Mouse (Mus musculus) Patski (cell line): ENCODE measurements at regions not wholly inside any gene's neighbourhood (a gene's known extent, or its start where the extent isn't known, plus 50 kb on each side); places are given as distances from the start of the nearest gene placed in this dataset.
A peak's percentile ranks its signal among the peaks of the same experiment; 100 is the strongest.

ENCODE experiments used
- ATAC-seq: fragments of 100-300 bp; one replicate; pipeline ENCODE4 v1.8.0; 2021
- CTCF ChIA-PET: fragments of 350-600 bp; sonication (Branson Sonifier 250); formaldehyde crosslinking; loops from one replicate; lab custom pipeline; 2022; ENCODE audit warnings: inconsistent platforms; lab: Charles Lee
- POLR2A ChIA-PET: fragments of 350-600 bp; sonication (Branson Sonifier 250); formaldehyde crosslinking; loops from one replicate; lab custom pipeline; 2022; ENCODE audit warnings: antibody characterized with exemption, inconsistent platforms; lab: Charles Lee
- DNase-seq: peaks from one replicate; pipeline ENCODE4 v3.0.0-alpha.2; 2011; ENCODE audit warnings: low read depth, low spot score
- H3K27me3 ChIP-seq: fragments of 371-371 bp; one replicate; pipeline ENCODE4 v1.5.1; 2021
- CTCF ChIP-seq: fragments of 100-300 bp; IDR thresholded peaks from one replicate; pipeline ENCODE4 v1.5.1; 2021
- in situ Hi-C: fragments of 300-500 bp; cut with MboI; formaldehyde crosslinking; loops from 3 replicates; pipeline ENCODE4 v1.11.1; 2018; ENCODE audit warnings: low pct_unique_long_range_greater_than_20kb, mixed read lengths

- no peak for TF ChIP-seq CTCF
- POLR2A ChIA-PET, result no interaction called here
- no peaks in the 10 kb centered on the region for H3K27me3 ChIP-seq
- in situ Hi-C loops, result no loop called here
- CTCF ChIA-PET, result interaction anchor here (1.4 kb wide), 1 partner anchor 13 kb away, joined by 4 read pairs; no protein-coding TSS in a partner anchor
- ATAC-seq (no peak), DNase-seq (no peak)
Observed at GRCm38 (mm10) chr3:125155319-125155718, 248.6 kb upstream of the Ndst4 start.

- CTCF ChIA-PET, result no interaction called here
- TF ChIP-seq CTCF, result no peak
- POLR2A ChIA-PET, result no interaction called here
- ATAC-seq (no peak), DNase-seq (no peak)
- in situ Hi-C loops, result no loop called here
- no peaks in the 10 kb centered on the region for H3K27me3 ChIP-seq
Observed at GRCm38 (mm10) chr3:125159763-125160162, 244.1 kb upstream of the Ndst4 start.

GRCm38 (mm10) chr3:125190571-125190970, 213.3 kb upstream of the Ndst4 start:
- ChIA-PET POLR2A (no interaction called here), CTCF (no interaction called here)
- in situ Hi-C loops, result no loop called here
- DNase-seq (no peak), ATAC-seq (no peak)
- H3K27me3 ChIP-seq, result no peaks in the 10 kb centered on the region
- no peak for TF ChIP-seq CTCF

DNA sequence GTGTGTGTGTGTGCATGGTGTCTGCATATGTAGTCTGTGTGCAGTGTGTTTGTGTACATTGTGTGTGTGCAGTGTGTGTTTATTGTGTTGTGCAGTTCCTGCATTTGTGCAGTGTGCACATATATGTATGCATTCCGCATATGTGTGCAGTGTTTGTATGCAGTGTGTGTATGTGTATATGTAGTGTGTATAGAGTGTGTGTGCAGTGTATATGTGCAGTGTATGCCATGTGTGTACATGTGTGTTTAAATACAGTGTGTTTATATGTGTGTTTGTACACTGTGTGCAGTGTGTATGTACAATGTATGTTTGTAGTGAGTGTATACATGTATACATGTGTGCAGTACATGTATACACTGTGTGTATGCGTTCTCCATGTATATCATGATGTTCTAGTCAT, 183.0 kb upstream of the Ndst4 start:
- in situ Hi-C loops, result no loop called here
- no peak for DNase-seq
- TF ChIP-seq CTCF, result no peak
- no peak for ATAC-seq
- POLR2A ChIA-PET, result no interaction called here
- no peaks in the 10 kb centered on the region for H3K27me3 ChIP-seq
- CTCF ChIA-PET, result no interaction called here

DNA sequence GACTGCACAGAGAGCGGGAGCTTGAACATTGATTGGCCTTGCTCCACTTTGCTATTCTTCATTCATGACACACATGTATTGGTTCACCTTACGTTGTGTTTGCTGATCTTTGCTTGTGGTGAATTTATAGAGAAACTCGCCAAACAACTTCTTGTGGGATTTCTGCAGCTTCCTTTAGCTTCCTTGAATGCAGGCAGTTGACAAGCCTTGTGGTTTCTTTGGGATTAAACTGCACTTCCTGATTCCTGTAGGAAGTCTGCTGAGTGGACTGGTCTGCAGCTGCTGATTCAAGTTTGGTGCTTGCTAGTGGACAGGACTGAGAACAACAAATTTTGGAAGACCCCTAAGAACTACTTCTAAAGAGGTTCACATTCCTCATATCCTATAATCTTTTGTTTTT, 152.8 kb upstream of the Ndst4 start:
- ATAC-seq (no peak), DNase-seq (no peak)
- POLR2A ChIA-PET, result no interaction called here
- no peak for TF ChIP-seq CTCF
- CTCF ChIA-PET, result no interaction called here
- no peaks in the 10 kb centered on the region for H3K27me3 ChIP-seq
- in situ Hi-C loops, result no loop called here

DNA sequence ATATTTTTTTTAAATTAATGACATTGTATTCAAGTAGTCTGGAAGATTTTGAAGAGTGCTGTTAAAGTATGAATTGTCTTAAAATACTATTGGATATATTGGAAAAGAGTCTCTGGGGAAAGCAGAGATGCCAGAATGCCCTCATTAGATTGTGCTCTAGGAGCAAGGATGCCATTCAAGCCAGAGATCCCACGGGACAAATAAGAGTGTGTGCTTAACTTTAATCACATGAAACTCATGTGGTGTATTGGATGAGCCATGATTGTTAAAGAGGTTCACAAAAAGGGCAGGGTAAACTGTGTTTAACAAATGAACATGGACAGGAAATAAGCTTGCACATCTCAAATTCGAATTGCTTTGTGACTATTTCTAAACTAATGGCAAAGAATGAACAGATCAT, 143.0 kb upstream of the Ndst4 start:
- in situ Hi-C loops, result no loop called here
- ChIA-PET POLR2A (no interaction called here), CTCF (no interaction called here)

DNA sequence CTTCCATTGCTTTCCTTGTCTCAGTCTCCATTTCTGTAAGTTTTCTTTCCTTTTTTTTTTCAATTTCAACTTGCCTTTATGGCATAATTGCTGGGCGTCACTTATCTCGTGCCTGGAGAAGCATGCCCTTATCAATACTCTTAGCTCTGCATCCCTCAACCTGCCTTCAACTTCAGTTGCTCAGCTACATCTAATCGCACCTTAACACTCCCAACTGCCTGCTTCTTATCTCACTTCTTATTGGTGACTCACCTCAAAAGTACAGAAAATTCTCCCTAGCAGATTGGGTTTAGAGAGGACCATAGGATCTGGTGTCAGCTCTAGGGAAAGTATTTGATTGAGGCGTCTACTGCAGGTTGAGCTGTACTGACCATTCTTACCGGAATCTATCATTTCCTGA, 133.2 kb upstream of the Ndst4 start:
- ChIA-PET POLR2A (no interaction called here), CTCF (no interaction called here)
- no peak for ATAC-seq
- no peak for DNase-seq
- no peaks in the 10 kb centered on the region for H3K27me3 ChIP-seq
- in situ Hi-C loops, result no loop called here
- no peak for TF ChIP-seq CTCF

More for the DNA sequence above, 143.0 kb upstream of the Ndst4 start:
- TF ChIP-seq CTCF, result no peak
- no peak for DNase-seq
- ATAC-seq, result no peak
- H3K27me3 ChIP-seq, result no peaks in the 10 kb centered on the region

- peak; percentile 17 for TF ChIP-seq CTCF
- CTCF ChIA-PET, result interaction anchor here (1.3 kb wide), 1 partner anchor 13 kb away, joined by 3 read pairs; no protein-coding TSS in a partner anchor
- POLR2A ChIA-PET, result no interaction called here
- in situ Hi-C loops, result no loop called here
- ATAC-seq (no peak), DNase-seq (no peak)
- no peaks in the 10 kb centered on the region for H3K27me3 ChIP-seq
Observed at GRCm38 (mm10) chr3:125271215-125271614, 132.7 kb upstream of the Ndst4 start.

DNA sequence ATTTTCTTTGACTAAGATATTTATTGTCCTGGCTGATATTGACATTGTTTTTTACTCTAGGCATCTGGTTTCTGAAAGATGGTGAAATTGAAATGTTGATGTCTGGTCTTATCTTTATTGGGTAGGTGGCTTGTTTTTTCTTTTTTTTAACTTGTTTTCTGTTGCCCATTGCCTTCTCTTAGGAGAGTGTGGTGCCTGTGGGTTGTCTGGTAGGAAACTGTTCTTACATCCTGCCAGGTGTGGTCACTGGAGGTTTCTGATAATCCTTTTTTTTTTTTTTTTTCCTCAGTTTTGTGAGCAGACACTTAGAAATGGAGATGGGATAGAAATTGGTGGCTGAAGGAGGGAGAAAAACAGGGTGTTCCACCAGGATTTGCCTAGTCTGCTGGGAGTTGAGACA, 125.3 kb upstream of the Ndst4 start:
- no peak for TF ChIP-seq CTCF
- ATAC-seq (no peak), DNase-seq (no peak)
- CTCF ChIA-PET, result no interaction called here
- in situ Hi-C loops, result no loop called here
- POLR2A ChIA-PET, result no interaction called here
- no peaks in the 10 kb centered on the region for H3K27me3 ChIP-seq

- ChIA-PET POLR2A (interaction anchor here (0.6 kb wide), 1 partner anchor 18 kb away, joined by 3 read pairs; no protein-coding TSS in a partner anchor), CTCF (interaction anchor here (1.0 kb wide), 1 partner anchor 8 kb away, joined by 3 read pairs; no protein-coding TSS in a partner anchor)
- H3K27me3 ChIP-seq, result no peaks in the 10 kb centered on the region
- in situ Hi-C loops, result no loop called here
- DNase-seq, result no peak
- no peak for TF ChIP-seq CTCF
- no peak for ATAC-seq
Observed at GRCm38 (mm10) chr3:125279007-125279406, 124.9 kb upstream of the Ndst4 start.

DNA sequence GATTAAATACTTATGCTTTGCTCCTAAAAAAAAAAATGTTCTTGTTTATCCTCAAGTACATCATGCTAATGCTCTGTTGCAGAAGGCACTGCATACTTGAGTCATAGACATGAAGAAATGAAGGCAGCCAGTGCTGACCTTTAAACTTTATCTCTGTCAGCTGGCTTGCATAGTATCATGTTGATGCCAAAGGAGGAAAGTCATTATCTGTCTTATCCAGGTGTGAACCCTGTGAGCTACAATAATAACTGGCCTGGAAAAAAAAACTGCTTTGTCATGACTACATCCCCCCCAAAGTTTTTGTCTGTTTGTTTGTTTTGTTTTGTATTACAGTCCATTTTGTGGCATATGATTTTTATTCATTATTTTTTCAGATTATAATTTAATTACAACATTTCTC, 124.3 kb upstream of the Ndst4 start:
- no peak for TF ChIP-seq CTCF
- no peaks in the 10 kb centered on the region for H3K27me3 ChIP-seq
- ChIA-PET CTCF (interaction anchor here (1.0 kb wide), 1 partner anchor 8 kb away, joined by 3 read pairs; no protein-coding TSS in a partner anchor), POLR2A (interaction anchor here (0.6 kb wide), 1 partner anchor 18 kb away, joined by 3 read pairs; no protein-coding TSS in a partner anchor)
- in situ Hi-C loops, result no loop called here
- ATAC-seq (no peak), DNase-seq (no peak)

GRCm38 (mm10) chr3:125288598-125288997, 115.3 kb upstream of the Ndst4 start:
- ChIA-PET CTCF (no interaction called here), POLR2A (no interaction called here)
- TF ChIP-seq CTCF, result no peak
- ATAC-seq (no peak), DNase-seq (no peak)
- no peaks in the 10 kb centered on the region for H3K27me3 ChIP-seq
- in situ Hi-C loops, result no loop called here
